Mouse (Mus musculus) heart, embryonic 12.5 days (tissue): Measurements from ENCODE around the gene Atg101. TPM values are rescaled to one million over a fixed set of nuclear protein-coding genes. Genes with fewer than 3 reads are reported as not detected.

Experiments
- ATAC-seq: fragments of 200-750 bp; cut with Nextera tagmentation; 2 replicates; pipeline ENCODE4 v1.8.0; 2017; ENCODE audit warnings: moderate TSS enrichment, moderate library complexity; ENCODE audit not compliant: insufficient number of reproducible peaks, low FRiP score
- H3K27ac ChIP-seq: fragments of 300-500 bp; sonication (generic); 2 replicates; pipeline ENCODE4 v1.5.1; 2016; ENCODE audit warnings: mild to moderate bottlenecking, moderate library complexity; ENCODE audit not compliant: poor library complexity, severe bottlenecking
- H3K27me3 ChIP-seq: fragments of 300-500 bp; sonication (generic); replicated peaks from 2 replicates; pipeline ENCODE4 v1.6.1; 2016; ENCODE audit warnings: mild to moderate bottlenecking, moderate library complexity
- H3K36me3 ChIP-seq: fragments of 300-500 bp; sonication (generic); 2 replicates; pipeline ENCODE4 v1.6.1; 2016; ENCODE audit warnings: mild to moderate bottlenecking, moderate library complexity
- H3K4me1 ChIP-seq: fragments of 300-500 bp; sonication (generic); replicated peaks from 2 replicates; pipeline ENCODE4 v1.6.1; 2016; ENCODE audit warnings: mild to moderate bottlenecking
- H3K4me2 ChIP-seq: fragments of 300-500 bp; sonication (generic); 2 replicates; pipeline ENCODE4 v1.6.1; 2016; ENCODE audit warnings: mild to moderate bottlenecking, moderate library complexity
- H3K4me3 ChIP-seq: fragments of 300-500 bp; sonication (generic); 2 replicates; pipeline ENCODE4 v1.5.1; 2016; ENCODE audit warnings: mild to moderate bottlenecking
- H3K9ac ChIP-seq: fragments of 300-500 bp; sonication (generic); 2 replicates; pipeline ENCODE4 v1.6.1; 2016; ENCODE audit warnings: mild to moderate bottlenecking, moderate library complexity
- H3K9me3 ChIP-seq: fragments of 300-500 bp; sonication (generic); replicated peaks from 2 replicates; pipeline ENCODE4 v1.6.1; 2016; ENCODE audit warnings: mild to moderate bottlenecking, moderate library complexity
- WGBS: fragments of 180-500 bp; shearing (Covaris S2); methylation state at CpG from one replicate; pipeline ENCODE4 v1.1.7; 2016; 5-methylcytosine and 5-hydroxymethylcytosine counted together
- polyA plus RNA-seq: library from polyadenylated mRNA; unstranded; fragments of >200 nt; fragmentation: Nextera tagmentation; extraction: Ambion mirVana; gene quantifications from 2 replicates; pipeline ENCODE4 v1.2.1, GENCODE M21; 2016

The Atg101 gene
- polyA plus RNA-seq, 1 experiment from 2014 or later = 49.7 TPM

GRCm38 (mm10) chr15:101290354-101290753 lies 6.3 kb downstream of the Atg101 start:
- Histone ChIP-seq H3K4me1 (peaks cover 14% of the 10 kb centered on the region), H3K4me3 (no peak overlapping the region), H3K9me3 (no peaks in the 10 kb centered on the region), H3K36me3 (peaks cover 61% of the 10 kb centered on the region), H3K4me2 (no peak overlapping the region), H3K27ac (no peak overlapping the region), H3K9ac (no peak overlapping the region), H3K27me3 (no peaks in the 10 kb centered on the region)
- WGBS = 90% methylated on average over 15 of the region's 15 CpGs
- ATAC-seq = no peak

GRCm38 (mm10) chr15:101292012-101292411 lies 7.9 kb downstream of the Atg101 start:
- 85% methylated on average over 3 of the region's 3 CpGs for WGBS
- H3K4me2 ChIP-seq = no peak overlapping the region
- H3K27ac ChIP-seq = no peak overlapping the region
- H3K4me1 ChIP-seq = peaks cover 10% of the 10 kb centered on the region
- ATAC-seq = no peak
- H3K36me3 ChIP-seq = peaks cover 52% of the 10 kb centered on the region
- no peaks in the 10 kb centered on the region for H3K27me3 ChIP-seq
- H3K9me3 ChIP-seq = no peaks in the 10 kb centered on the region
- H3K9ac ChIP-seq = no peak overlapping the region
- no peak overlapping the region for H3K4me3 ChIP-seq

- Histone ChIP-seq H3K4me2 (peak within 1 kb of the TSS; percentile 22; the same call in 1 of the 2 replicates), H3K4me3 (no peak within 1 kb of the TSS), H3K4me1 (peaks cover 15% of the 10 kb centered on the region), H3K27ac (no peak within 1 kb of the TSS), H3K27me3 (no peaks in the 10 kb centered on the region), H3K9me3 (no peaks in the 10 kb centered on the region), H3K36me3 (peaks cover 41% of the 10 kb centered on the region), H3K9ac (no peak within 1 kb of the TSS; the same call in 1 of the 2 replicates)
- no peak for ATAC-seq
- 38% methylated on average over 18 of the region's 18 CpGs for WGBS
Observed at GRCm38 (mm10) chr15:101293025-101293621, 9.1 kb downstream of the Atg101 start, which contains the start of gene 6030408B16Rik. Gene 6030408B16Rik (plus strand): TSS chr15:101293212.

- Histone ChIP-seq H3K9ac (no peak overlapping the region), H3K4me1 (peaks cover 25% of the 10 kb centered on the region), H3K27me3 (no peaks in the 10 kb centered on the region), H3K9me3 (no peaks in the 10 kb centered on the region), H3K4me2 (no peak overlapping the region), H3K36me3 (peaks cover 29% of the 10 kb centered on the region), H3K27ac (no peak overlapping the region), H3K4me3 (no peak overlapping the region)
- WGBS = 52% methylated on average over 16 of the region's 16 CpGs
- no peak for ATAC-seq
Observed at GRCm38 (mm10) chr15:101294028-101294894, 10.2 kb downstream of the Atg101 start.

GRCm38 (mm10) chr15:101295106-101295505 lies 11.0 kb downstream of the Atg101 start:
- Histone ChIP-seq H3K9me3 (no peaks in the 10 kb centered on the region), H3K4me1 (peaks cover 33% of the 10 kb centered on the region), H3K27ac (no peak overlapping the region), H3K36me3 (peaks cover 21% of the 10 kb centered on the region), H3K4me3 (no peak overlapping the region), H3K9ac (no peak overlapping the region), H3K27me3 (no peaks in the 10 kb centered on the region), H3K4me2 (no peak overlapping the region)
- no peak for ATAC-seq
- 70% methylated on average over 7 of the region's 7 CpGs for WGBS

- Histone ChIP-seq H3K9me3 (no peaks in the 10 kb centered on the region), H3K27me3 (no peaks in the 10 kb centered on the region), H3K36me3 (peaks cover 16% of the 10 kb centered on the region), H3K4me2 (no peak overlapping the region), H3K4me1 (peaks cover 34% of the 10 kb centered on the region), H3K9ac (no peak overlapping the region), H3K4me3 (no peak overlapping the region), H3K27ac (no peak overlapping the region)
- no peak for ATAC-seq
- WGBS = 90% methylated on average over 10 of the region's 10 CpGs
Observed at GRCm38 (mm10) chr15:101295616-101296015, 11.5 kb downstream of the Atg101 start.

- WGBS = 77% methylated on average over 11 of the region's 11 CpGs
- H3K27me3 ChIP-seq = no peaks in the 10 kb centered on the region
- peaks cover 11% of the 10 kb centered on the region for H3K36me3 ChIP-seq
- H3K9ac ChIP-seq = no peak overlapping the region
- H3K4me1 ChIP-seq = peaks cover 34% of the 10 kb centered on the region
- H3K4me3 ChIP-seq = no peak overlapping the region
- no peak for ATAC-seq
- no peak overlapping the region for H3K4me2 ChIP-seq
- no peak overlapping the region for H3K27ac ChIP-seq
- H3K9me3 ChIP-seq = no peaks in the 10 kb centered on the region
Observed at GRCm38 (mm10) chr15:101296091-101296490, 12.0 kb downstream of the Atg101 start.

- Histone ChIP-seq H3K27me3 (no peaks in the 10 kb centered on the region), H3K27ac (no peak overlapping the region), H3K9me3 (no peaks in the 10 kb centered on the region), H3K4me3 (no peak overlapping the region), H3K4me2 (peak overlapping the region; percentile 55), H3K4me1 (peaks cover 33% of the 10 kb centered on the region), H3K9ac (0 out of 2 replicates have a peak overlapping the region, but pooled peaks have one; percentile 29), H3K36me3 (no peaks in the 10 kb centered on the region)
- 42% methylated on average over 7 of the region's 7 CpGs for WGBS
- no peak for ATAC-seq
Observed at GRCm38 (mm10) chr15:101297988-101298387, 13.9 kb downstream of the Atg101 start.

- WGBS = 21% methylated on average over 7 of the region's 7 CpGs
- Histone ChIP-seq H3K27ac (no peak overlapping the region), H3K4me2 (peak overlapping the region; percentile 55)
Observed at GRCm38 (mm10) chr15:101298550-101298949, 14.5 kb downstream of the Atg101 start.

GRCm38 (mm10) chr15:101299480-101299960 lies 15.4 kb downstream of the Atg101 start:
- Histone ChIP-seq H3K9ac (no peak overlapping the region), H3K4me1 (peaks cover 25% of the 10 kb centered on the region), H3K36me3 (no peaks in the 10 kb centered on the region), H3K9me3 (no peaks in the 10 kb centered on the region), H3K4me3 (no peak overlapping the region), H3K27me3 (no peaks in the 10 kb centered on the region), H3K27ac (peak overlapping the region; percentile 28; the same call in 1 of the 2 replicates), H3K4me2 (no peak overlapping the region)
- peak; percentile 53 for ATAC-seq
- WGBS = 43% methylated on average over 14 of the region's 14 CpGs

More at GRCm38 (mm10) chr15:101298550-101298949, 14.5 kb downstream of the Atg101 start:
- no peak for ATAC-seq
- H3K9me3 ChIP-seq = no peaks in the 10 kb centered on the region
- peak overlapping the region; percentile 40; the same call in 1 of the 2 replicates for H3K9ac ChIP-seq
- no peaks in the 10 kb centered on the region for H3K27me3 ChIP-seq
- H3K4me1 ChIP-seq = peaks cover 28% of the 10 kb centered on the region
- no peak overlapping the region for H3K4me3 ChIP-seq
- no peaks in the 10 kb centered on the region for H3K36me3 ChIP-seq

GRCm38 (mm10) chr15:101300128-101300527 lies 16.1 kb downstream of the Atg101 start:
- no peak for ATAC-seq
- peak overlapping the region; percentile 28; the same call in 1 of the 2 replicates for H3K27ac ChIP-seq

More at GRCm38 (mm10) chr15:101300128-101300527, 16.1 kb downstream of the Atg101 start:
- no peak overlapping the region for H3K4me3 ChIP-seq
- no peaks in the 10 kb centered on the region for H3K36me3 ChIP-seq
- no peak overlapping the region for H3K9ac ChIP-seq
- H3K4me2 ChIP-seq = no peak overlapping the region
- peaks cover 25% of the 10 kb centered on the region for H3K4me1 ChIP-seq
- no peaks in the 10 kb centered on the region for H3K27me3 ChIP-seq
- 28% methylated on average over 6 of the region's 6 CpGs for WGBS
- no peaks in the 10 kb centered on the region for H3K9me3 ChIP-seq
